Mouse (Mus musculus): Measurements from ENCODE around the gene Ocel1. TPM values are rescaled to one million over a fixed set of nuclear protein-coding genes. Genes with fewer than 3 reads are reported as not detected.
"Not testable (repeated sequence)": the region's sequence is repeated elsewhere in the genome, so short reads cannot be mapped to it uniquely, and the experiment has no call there.

The Ocel1 gene
- total RNA-seq (2021): 10 to 100 TPM; 11.1 to 14.9 TPM

- DNase-seq: peak; percentile 96 to 99
- intact Hi-C loops (cut with DNase I): loop anchor here (1.0 kb wide), 1 partner anchor 35 kb away; the partner anchor contains the start of gene Ankle1
Observed at GRCm38 (mm10) chr8:71371236-71371848, at the start of gene Ocel1. TSS of gene Ocel1 (plus strand) at chr8:71371298.

GRCm38 (mm10) chr8:71322939-71323338 is 48.2 kb upstream of the Ocel1 start:
- DNase-seq: no peak

GRCm38 (mm10) chr8:71324848-71325247 is 46.2 kb upstream of the Ocel1 start:
- intact Hi-C loops (cut with DNase I): loop anchor here (2.0 to 5.0 kb wide), 3 partner anchors 52 to 428 kb away; partner anchors contain the start of genes Haus8, Myo9b and Rpl18a
- DNase-seq: peak in 1 of 2 experiments; percentile 54

More at GRCm38 (mm10) chr8:71322939-71323338, 48.2 kb upstream of the Ocel1 start:
- intact Hi-C loops (cut with DNase I): no loop called here

GRCm38 (mm10) chr8:71337834-71338233 is 33.3 kb upstream of the Ocel1 start:
- DNase-seq: not testable (repeated sequence)

GRCm38 (mm10) chr8:71340625-71341024 is 30.5 kb upstream of the Ocel1 start:
- intact Hi-C loops (cut with DNase I): loop anchor here (2.0 kb wide), 1 partner anchor 66 kb away; the partner anchor contains the start of gene Ankle1
- DNase-seq: peak in 1 of 2 experiments; percentile 39

More at GRCm38 (mm10) chr8:71337834-71338233, 33.3 kb upstream of the Ocel1 start:
- intact Hi-C loops (cut with DNase I): not testable (repeated sequence)

- DNase-seq: no peak
- intact Hi-C loops (cut with DNase I): no loop called here
Observed at GRCm38 (mm10) chr8:71346581-71346980, 24.5 kb upstream of the Ocel1 start.

GRCm38 (mm10) chr8:71351117-71351516 is 20.0 kb upstream of the Ocel1 start:
- DNase-seq: no peak

GRCm38 (mm10) chr8:71351520-71351919 is 19.6 kb upstream of the Ocel1 start:
- DNase-seq: no peak
- intact Hi-C loops (cut with DNase I): no loop called here

More at GRCm38 (mm10) chr8:71351117-71351516, 20.0 kb upstream of the Ocel1 start:
- intact Hi-C loops (cut with DNase I): no loop called here

GRCm38 (mm10) chr8:71358026-71358425 is 13.1 kb upstream of the Ocel1 start:
- intact Hi-C loops (cut with DNase I): no loop called here
- DNase-seq: no peak

GRCm38 (mm10) chr8:71366771-71367528 is 4.1 kb upstream of the Ocel1 start, which contains the start of gene Use1:
TSS of gene Use1 (plus strand) at chr8:71366848.
- peak; percentile 93 for DNase-seq
- intact Hi-C loops (cut with DNase I): loop anchor here (5.0 kb wide), 2 partner anchors 95 to 120 kb away; partner anchors contain the start of genes Abhd8, Ano8, Gtpbp3 and Mrpl34

- no peak for DNase-seq
- intact Hi-C loops (cut with DNase I): loop anchor here (5.0 kb wide), 2 partner anchors 95 to 120 kb away; partner anchors contain the start of genes Abhd8, Ano8, Gtpbp3 and Mrpl34
Observed at GRCm38 (mm10) chr8:71367529-71368176, 3.4 kb upstream of the Ocel1 start.

- intact Hi-C loops (cut with DNase I): loop anchor here (5.0 kb wide), 2 partner anchors 94 to 119 kb away; partner anchors contain the start of genes Abhd8, Ano8, Gtpbp3 and Mrpl34
- no peak for DNase-seq
Observed at GRCm38 (mm10) chr8:71368366-71368765, 2.7 kb upstream of the Ocel1 start.

GRCm38 (mm10) chr8:71369040-71369718 is 1.9 kb upstream of the Ocel1 start:
- DNase-seq: no peak
- intact Hi-C loops (cut with DNase I): loop anchor here (5.0 kb wide), 2 partner anchors 93 to 118 kb away; partner anchors contain the start of genes Abhd8, Ano8, Gtpbp3 and Mrpl34

GRCm38 (mm10) chr8:71370711-71371235 is 325 bp upstream of the Ocel1 start:
- no peak for DNase-seq
- intact Hi-C loops (cut with DNase I): loop anchor here (1.0 kb wide), 1 partner anchor 36 kb away; the partner anchor contains the start of gene Ankle1

- intact Hi-C loops (cut with DNase I): no loop called here
- no peak for DNase-seq
Observed at GRCm38 (mm10) chr8:71372427-71372826, 1.3 kb downstream of the Ocel1 start.

- intact Hi-C loops (cut with DNase I): no loop called here
- DNase-seq: no peak
Observed at GRCm38 (mm10) chr8:71373000-71373399, 1.9 kb downstream of the Ocel1 start.

GRCm38 (mm10) chr8:71374616-71375206 is 3.6 kb downstream of the Ocel1 start:
- no peak for DNase-seq
- intact Hi-C loops (cut with DNase I): no loop called here

GRCm38 (mm10) chr8:71375581-71376422 is 4.7 kb downstream of the Ocel1 start:
- DNase-seq: no peak
- intact Hi-C loops (cut with DNase I): no loop called here

Measured in heart, postnatal 36 days (tissue).